ENCODE assay signal across 10 mouse cellular contexts in the genomic region with DNA sequence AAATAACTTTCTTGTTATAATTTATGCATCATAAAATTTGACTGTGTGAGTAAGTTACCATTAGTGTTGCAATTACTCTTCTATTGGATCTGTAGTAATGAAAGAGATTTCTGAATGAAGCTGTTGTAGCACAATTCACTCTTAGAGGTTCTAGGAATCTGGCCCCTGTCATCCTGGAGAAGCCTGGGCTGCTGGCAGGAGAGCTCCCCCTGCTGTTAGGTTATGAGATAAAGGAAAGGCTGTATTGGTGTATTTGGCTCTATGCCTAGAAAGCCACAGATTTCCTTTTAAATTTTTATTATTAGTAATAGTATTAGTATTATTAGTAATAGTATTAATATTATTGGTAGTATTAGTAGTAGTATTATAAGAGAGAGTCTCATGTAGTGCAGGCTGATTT.
DNase-seq lines count a peak whose midpoint lies in the region; ATAC-seq and TF ChIP-seq lines count a peak whose summit lies in the region.
"Had no signal": no experiment of that assay in that cellular context is flagged by ENCODE, and none has a peak within 500 bp of the region (broad histone marks: within the 10 kb centered on the region; RNA-seq: fewer than 3 reads in every experiment).

No protein-coding gene starts in this region.

- no peaks in the 10 kb centered on the region for H3K36me3 ChIP-seq in hindbrain, postnatal 0 days (ENCODE audit: insufficient read depth, low read length)
- H3K36me3 ChIP-seq: heart, embryonic 15.5 days had no signal

- no peak overlapping the region for H3K4me3 ChIP-seq in bone marrow, adult 2 months (replicated peaks; ENCODE audit: control insufficient read depth, low read depth, low read length)
- H3K4me3 ChIP-seq in hindbrain, postnatal 0 days (ENCODE audit: low read length), result no peak overlapping the region
- H3K4me3 ChIP-seq: heart, embryonic 15.5 days; megakaryocyte, embryonic 14.5 days had no signal

- H3K9me3 ChIP-seq in hindbrain, postnatal 0 days (ENCODE audit: low read length), result no peaks in the 10 kb centered on the region
- H3K9me3 ChIP-seq: heart, embryonic 15.5 days; megakaryocyte, embryonic 14.5 days had no signal

- no peak overlapping the region for H3K4me2 ChIP-seq in hindbrain, postnatal 0 days (ENCODE audit: low read depth, low read length)
- H3K4me2 ChIP-seq: heart, embryonic 15.5 days had no signal

- no peak overlapping the region for H3K9ac ChIP-seq in hindbrain, postnatal 0 days (replicated peaks; ENCODE audit: low read length)
- H3K9ac ChIP-seq: heart, embryonic 15.5 days had no signal

- peak; percentile 53; the same call in 1 of the 2 replicates for TF ChIP-seq CTCF in bone marrow, adult 2 months (IDR thresholded peaks at IDR 0.05; ENCODE audit: control insufficient read depth, insufficient read depth, low read length)
- peak; percentile 54 for TF ChIP-seq CTCF in hindbrain, postnatal 0 days (IDR thresholded peaks at IDR 0.05; ENCODE audit: low read depth)

- no peak for TF ChIP-seq POLR2A in bone marrow, adult 2 months (IDR thresholded peaks at IDR 0.05; ENCODE audit: borderline replicate concordance, control insufficient read depth, low read depth, low read length)

- DNase-seq in frontal cortex, postnatal 25 days (ENCODE audit: low spot score in 2 of 2), result no peak
- peak; percentile 10 for DNase-seq in ovary, postnatal 14 days (ENCODE audit: low spot score)
- no peak for DNase-seq in ovary, postnatal 36 days (ENCODE audit: low spot score)
- DNase-seq in hindbrain, postnatal 0 days (ENCODE audit: low spot score), result peak; percentile 46
- DNase-seq in lung, postnatal 25 days (ENCODE audit: low spot score), result peak; percentile 23

- ATAC-seq in frontal cortex, adult (ENCODE audit: low TSS enrichment), result 0 out of 2 replicates have a peak, but pooled peaks have one; percentile 67
- no peak for ATAC-seq in hindbrain, postnatal 0 days
- no peak for ATAC-seq in monocyte, adult 5-6 weeks (replicated peaks; ENCODE audit: insufficient number of reproducible peaks, low FRiP score, low TSS enrichment, poor library complexity, severe bottlenecking)

- no peaks in the 10 kb centered on the region for H3K27me3 ChIP-seq in hindbrain, postnatal 0 days (ENCODE audit: insufficient read depth, low read length)
- H3K27me3 ChIP-seq: heart, embryonic 15.5 days; megakaryocyte, embryonic 14.5 days had no signal

- H3K4me1 ChIP-seq in bone marrow, adult 2 months (ENCODE audit: control insufficient read depth, insufficient read depth, low read length), result no peaks in the 10 kb centered on the region
- H3K4me1 ChIP-seq in hindbrain, postnatal 0 days (ENCODE audit: insufficient read depth, low read length), result no peaks in the 10 kb centered on the region
- H3K4me1 ChIP-seq: heart, embryonic 15.5 days; megakaryocyte, embryonic 14.5 days had no signal

- H3K27ac ChIP-seq in bone marrow, adult 2 months (ENCODE audit: control insufficient read depth, insufficient read depth, low read depth, low read length, poor library complexity), result no peak overlapping the region
- no peak overlapping the region for H3K27ac ChIP-seq in hindbrain, postnatal 0 days
- H3K27ac ChIP-seq: heart, embryonic 15.5 days had no signal

Comparison
In these comparisons a context has a peak if more than half of its experiments do, and no peak if none do; other contexts are left out.
1. DNase-seq: peak in ovary, postnatal 14 days (single experiment), hindbrain, postnatal 0 days (single experiment) and lung, postnatal 25 days (single experiment); none in frontal cortex, postnatal 25 days (0 of 2) and ovary, postnatal 36 days (single experiment).